Mouse (Mus musculus) WW6 (cell line): ENCODE data around the gene Grid1.

ENCODE experiments used
- DNase-seq: peaks from one replicate; pipeline ENCODE4 v3.0.0-alpha.2; 2013; ENCODE audit warnings: low read depth, low spot score

Grid1 gene

GRCm38 (mm10) chr14:34916315-34916714 lies 96.4 kb downstream of the Grid1 start:
- no peak for DNase-seq

GRCm38 (mm10) chr14:34917111-34917510 lies 97.2 kb downstream of the Grid1 start:
- no peak for DNase-seq

GRCm38 (mm10) chr14:34919221-34919620 lies 99.3 kb downstream of the Grid1 start:
- DNase-seq = no peak

DNA sequence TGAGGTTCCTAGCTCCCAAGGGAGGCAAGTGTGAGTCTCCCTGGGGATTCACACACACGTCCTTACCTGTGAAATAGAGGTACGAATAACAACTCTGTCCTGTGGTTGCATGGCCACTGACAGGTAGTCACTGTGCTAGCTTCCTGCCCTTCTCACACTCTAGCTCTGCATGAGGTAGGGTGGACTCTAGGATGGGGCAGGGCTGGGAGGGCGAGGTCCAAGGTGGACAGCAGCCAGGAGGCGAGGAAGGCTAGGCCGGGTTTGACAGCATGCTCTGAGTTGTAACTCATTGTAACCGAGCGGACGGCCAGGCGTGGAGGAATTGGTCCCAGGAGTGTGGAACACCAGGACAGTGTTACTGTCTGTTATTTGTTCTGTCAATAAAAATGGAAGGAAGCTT lies 101.4 kb downstream of the Grid1 start:
- no peak for DNase-seq

DNA sequence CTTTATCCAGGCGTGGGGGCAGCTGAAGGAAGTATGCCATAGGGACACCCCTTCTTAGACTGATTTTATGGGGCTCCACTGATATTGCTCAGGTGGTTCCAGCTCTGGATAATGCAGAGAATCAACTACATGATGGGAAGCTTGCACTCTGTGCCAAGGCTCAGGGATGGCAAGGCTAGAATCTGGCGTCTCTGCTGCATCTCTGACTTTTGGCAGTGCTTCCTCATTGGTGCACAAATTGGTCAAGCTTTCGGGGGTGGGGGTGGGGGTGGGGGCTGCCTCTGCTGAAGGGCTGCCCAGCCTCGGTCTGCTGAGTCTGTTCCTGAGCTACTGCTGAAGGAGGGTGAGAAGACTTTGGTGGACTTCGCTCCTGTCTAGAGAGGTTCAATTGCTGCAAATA lies 105.1 kb downstream of the Grid1 start:
- no peak for DNase-seq

DNA sequence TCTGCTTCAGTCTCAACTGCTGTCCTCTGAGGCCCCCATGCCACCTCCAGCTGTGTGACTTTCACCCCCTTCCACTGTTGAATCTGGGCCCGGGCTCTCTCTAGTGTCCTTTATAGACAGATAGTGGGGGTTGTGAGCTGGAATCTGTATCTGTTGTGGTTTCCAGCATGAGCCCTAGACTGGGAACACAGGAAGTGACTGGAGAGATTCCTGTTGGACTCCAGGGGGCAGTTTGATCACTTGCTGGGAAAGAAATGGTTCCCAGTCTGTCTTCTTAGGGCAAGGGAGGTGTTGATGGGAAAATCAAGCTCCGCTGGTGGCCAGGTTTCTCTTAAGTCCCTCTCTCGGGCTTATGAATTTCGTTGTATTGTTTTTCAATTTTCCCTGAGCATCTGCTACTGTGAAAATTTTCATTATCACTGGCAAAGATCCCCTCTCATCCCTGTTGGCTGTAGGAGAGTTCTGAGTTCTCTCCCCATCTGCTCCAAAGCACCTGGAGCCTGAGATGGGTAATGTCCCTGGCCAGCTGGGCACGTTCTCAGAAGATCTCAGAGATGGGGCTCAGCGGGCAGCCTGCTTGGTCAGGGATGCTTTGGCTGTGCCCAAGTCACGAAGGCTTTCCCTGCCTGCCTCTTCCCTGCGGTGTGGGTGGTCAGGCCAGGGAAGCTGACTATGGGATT lies 110.3 kb downstream of the Grid1 start:
- no peak for DNase-seq

DNA sequence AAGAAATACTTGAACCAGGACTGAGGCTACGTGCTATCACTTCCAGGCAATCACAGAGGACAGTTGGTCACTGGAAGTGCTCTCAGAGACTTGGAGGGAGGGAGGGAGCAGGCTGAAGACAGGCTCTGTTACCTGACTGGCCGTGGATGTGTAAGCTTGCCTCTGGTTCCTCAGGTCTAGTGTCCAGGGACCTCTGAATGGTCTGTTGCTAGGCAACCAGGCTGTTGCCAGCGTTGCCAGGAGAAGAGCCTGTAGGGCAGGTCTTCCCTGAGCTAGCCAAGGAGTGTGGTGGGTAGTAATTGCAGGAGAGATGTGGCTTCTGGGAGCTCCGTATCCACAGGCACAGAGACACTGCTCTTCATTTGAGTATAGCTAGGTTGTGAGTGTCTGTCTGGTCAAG lies 113.3 kb downstream of the Grid1 start:
- no peak for DNase-seq

DNA sequence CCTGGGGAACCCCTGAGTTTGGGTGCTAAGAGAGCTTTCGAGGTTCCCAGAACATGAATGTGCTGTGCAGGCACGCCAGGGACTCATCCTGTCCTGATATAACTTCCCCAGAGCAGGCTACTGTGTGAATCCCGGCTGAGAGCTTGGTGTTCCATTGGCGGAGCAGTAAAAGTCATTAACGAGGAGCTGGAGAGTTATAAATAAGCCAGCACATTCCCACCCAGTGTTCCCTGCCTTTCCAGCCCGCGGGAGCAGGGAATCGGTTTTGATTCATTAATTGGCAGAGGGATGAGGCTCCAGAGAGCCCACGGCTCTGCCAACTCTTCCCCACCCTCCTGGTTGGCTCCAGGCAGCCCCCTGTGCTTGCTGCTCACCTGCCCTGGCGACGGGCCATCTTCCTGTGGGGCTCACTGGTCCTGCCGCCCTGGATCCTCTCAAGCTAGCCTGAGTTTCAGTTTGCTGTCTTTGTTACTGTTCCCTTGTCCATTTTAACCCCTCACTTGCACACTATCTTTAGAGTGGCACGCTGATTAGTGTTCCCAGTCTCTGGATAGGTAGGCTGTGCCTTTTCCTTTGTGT lies 116.4 kb downstream of the Grid1 start:
- no peak for DNase-seq

DNA sequence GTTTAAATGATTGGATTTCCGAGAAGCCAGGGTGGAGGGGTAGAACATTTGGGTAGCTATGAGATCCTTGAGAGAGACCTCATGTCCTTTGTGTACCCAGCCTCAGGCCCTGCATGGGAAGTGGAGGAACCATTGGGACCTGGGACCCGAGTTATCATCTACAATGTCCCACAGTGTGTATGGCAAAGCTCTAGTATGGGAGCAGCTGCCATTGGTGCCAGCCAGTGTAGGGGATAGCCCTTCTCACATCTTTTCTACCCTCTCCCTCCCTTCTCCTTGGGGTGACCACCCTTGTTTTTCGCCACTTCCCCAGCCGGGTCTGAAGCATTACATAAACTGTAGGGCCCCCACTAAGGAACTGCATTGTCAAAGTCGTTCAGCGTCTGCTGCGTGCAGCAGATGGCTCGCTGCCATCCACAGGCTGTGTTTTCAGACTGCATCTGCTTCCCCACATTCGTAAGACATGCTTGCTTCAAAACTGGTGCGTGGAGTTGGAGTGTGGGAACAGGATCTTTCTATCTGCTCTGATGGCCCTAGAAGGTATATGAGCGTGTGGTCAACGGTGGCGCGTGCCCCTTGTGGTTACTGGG lies 124.6 kb downstream of the Grid1 start:
- no peak for DNase-seq

DNA sequence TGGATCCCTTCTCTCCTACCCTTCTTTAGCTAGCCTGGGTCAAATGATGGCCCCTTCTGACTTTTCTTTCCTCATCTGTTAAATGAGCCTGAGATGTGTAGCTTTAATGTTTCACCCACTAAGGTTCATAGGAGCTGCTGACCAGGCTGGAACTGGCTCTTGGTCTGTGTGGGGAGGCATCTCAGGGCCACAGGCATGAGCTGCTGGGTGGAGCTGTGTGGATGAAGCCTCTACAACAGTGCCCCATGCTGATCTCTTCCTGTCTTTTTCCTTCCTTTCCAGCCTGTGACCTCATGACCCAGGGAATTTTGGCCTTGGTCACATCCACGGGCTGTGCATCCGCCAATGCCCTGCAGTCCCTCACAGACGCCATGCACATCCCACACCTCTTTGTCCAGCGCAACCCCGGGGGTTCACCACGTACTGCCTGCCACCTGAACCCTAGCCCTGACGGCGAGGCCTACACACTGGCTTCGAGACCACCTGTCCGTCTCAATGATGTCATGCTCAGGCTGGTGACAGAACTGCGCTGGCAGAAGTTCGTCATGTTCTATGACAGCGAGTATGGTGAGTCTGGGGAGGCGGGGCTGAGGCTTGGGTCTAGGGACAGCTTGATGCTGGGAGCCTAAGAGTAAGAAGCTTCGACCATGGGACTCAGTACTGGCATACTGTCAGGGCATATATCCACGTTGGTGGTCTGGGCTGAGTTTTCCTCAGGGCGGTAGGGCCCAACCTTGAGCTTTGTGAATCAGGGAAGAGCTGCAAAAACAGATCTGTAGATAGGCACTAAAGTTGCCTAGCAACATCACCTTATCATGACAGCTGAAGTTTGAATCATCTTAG lies 125.8 kb downstream of the Grid1 start:
- DNase-seq = no peak

DNA sequence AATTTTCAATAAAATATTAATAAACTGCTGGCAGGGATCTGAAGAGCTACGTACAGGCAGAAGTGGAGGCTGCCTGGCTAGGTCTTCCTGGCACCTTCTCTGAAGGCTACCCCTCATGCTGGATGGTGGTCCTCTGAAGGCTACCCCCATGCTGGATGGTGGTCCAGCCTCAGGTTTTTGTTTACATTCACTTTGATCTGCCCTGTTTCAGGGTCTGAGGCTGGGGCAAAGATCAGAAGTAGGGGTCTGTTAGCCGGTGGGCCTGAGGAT lies 126.3 kb downstream of the Grid1 start:
- no peak for DNase-seq

- DNase-seq = no peak
Measured at GRCm38 (mm10) chr14:34948249-34948648, 128.3 kb downstream of the Grid1 start.

- no peak for DNase-seq
Measured at GRCm38 (mm10) chr14:34952311-34952710, 132.4 kb downstream of the Grid1 start.

DNA sequence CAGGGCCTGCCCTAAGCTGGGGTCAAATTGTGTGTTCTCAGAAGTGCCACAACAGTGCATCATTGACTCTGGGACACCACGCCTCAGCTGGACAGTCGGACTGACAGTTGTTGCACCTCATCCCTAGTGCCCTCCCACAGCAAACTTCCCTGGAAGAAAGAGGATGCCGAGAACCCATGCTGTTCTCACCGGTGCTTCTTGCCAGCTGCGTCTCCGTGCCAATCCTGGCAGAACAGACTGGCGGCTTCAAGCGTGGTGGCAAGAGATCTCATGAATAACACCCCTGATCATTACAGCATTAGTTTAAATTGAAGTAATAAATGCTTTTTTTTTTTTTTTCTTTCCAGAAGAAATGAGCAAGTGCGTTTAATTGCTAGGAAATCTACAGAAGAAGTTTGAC lies 133.7 kb downstream of the Grid1 start:
- DNase-seq = no peak

DNA sequence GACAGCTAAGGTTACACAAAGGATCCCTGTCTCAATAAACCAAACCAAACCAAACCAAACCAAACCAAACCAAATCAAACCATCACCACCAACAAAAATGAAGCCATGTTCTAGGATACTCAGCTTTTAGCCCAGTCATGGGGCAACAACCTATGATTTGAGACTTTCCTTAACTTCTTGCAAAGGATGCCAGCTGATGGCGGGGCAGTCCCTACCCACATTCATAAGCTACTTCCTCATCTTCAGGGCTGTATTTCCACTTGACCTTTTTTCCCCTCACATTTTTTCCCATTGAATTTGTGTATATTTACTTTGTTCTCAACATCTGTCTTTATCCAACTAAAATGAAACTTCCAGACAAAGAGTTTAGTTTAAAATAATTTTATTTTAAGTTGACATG lies 135.8 kb downstream of the Grid1 start:
- no peak for DNase-seq

DNA sequence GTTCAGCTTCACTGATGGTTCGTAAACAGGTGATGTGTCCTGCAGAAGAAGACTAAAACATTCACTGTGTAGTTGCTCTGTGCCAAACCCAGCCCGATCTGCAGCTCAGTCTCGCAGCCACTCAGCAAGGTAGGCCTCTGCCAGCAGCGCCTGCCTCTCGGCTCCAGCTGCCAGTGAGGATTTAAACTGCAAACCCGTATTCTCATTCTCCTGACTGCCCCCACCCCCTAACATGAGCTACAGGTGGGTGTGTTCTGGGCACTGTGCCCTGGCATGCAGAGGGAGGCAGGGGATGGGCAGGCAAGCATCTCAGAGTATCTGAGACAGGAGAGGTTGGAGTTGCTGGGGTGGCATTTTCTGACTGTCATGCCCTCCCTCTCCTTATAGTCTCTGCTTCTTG lies 140.3 kb downstream of the Grid1 start:
- no peak for DNase-seq

GRCm38 (mm10) chr14:34963616-34964168 lies 143.8 kb downstream of the Grid1 start:
- DNase-seq = no peak

- no peak for DNase-seq
Measured at GRCm38 (mm10) chr14:34969102-34969819, 149.4 kb downstream of the Grid1 start.

- no peak for DNase-seq
Measured at GRCm38 (mm10) chr14:34972930-34973329, 153.0 kb downstream of the Grid1 start.

DNA sequence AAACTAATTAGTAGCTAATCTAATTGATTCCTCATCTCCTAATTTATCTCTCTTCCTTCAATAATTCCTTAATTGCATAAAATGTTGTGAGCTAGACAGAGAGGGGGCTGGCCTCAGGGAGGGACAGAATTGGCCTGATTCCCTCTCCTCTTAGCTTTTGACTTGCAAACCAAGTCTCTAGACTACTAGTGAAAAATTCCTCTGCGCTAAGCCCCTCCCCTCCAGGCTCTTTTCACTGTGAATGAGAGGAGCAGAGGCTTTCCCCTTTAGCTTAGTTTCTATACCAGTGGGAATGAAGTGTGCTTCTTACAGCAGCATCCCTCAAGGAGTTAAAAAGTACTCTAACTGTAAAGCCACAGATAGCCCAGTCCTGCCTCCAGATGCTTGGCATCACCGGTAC lies 160.8 kb downstream of the Grid1 start:
- peak; percentile 5 for DNase-seq

GRCm38 (mm10) chr14:34989131-34989530 lies 169.2 kb downstream of the Grid1 start:
- no peak for DNase-seq

- DNase-seq = no peak
Measured at GRCm38 (mm10) chr14:35006736-35007135, 186.8 kb downstream of the Grid1 start.
